Mouse (Mus musculus) large intestine, adult 2 months (tissue): ENCODE data around the gene Ifitm3. TPM values are rescaled to one million over a fixed set of nuclear protein-coding genes. Genes with fewer than 3 reads are reported as not detected.

Experiments
- DNase-seq: peaks from one replicate; pipeline ENCODE4 v3.0.0-alpha.2; 2012; ENCODE audit warnings: low read depth, low spot score
- WGBS: fragments of 180-500 bp; shearing (Covaris S2); methylation state at CpG from one replicate; pipeline ENCODE4 v1.1.7; 2018; 5-methylcytosine and 5-hydroxymethylcytosine counted together
- polyA plus RNA-seq: library from polyadenylated mRNA; depleted of rRNA; stranded (reverse); fragments of >200 nt; gene quantifications from 2 replicates; pipeline ENCODE4 v1.2.3, GENCODE M21; 2012; rRNA removed

Ifitm3 gene
- polyA plus RNA-seq: 306 and 461 TPM in 2 replicates

- 26% methylated on average over 10 of the region's 10 CpGs for WGBS
- DNase-seq: no peak
Observed at GRCm38 (mm10) chr7:141010593-141010992, at the start of gene Ifitm3. Gene Ifitm3, minus strand, starts transcription at chr7:141010770.

- WGBS: 54% methylated on average over 2 of the region's 2 CpGs
- DNase-seq: no peak
Observed at GRCm38 (mm10) chr7:141059929-141060328, 49.4 kb upstream of the Ifitm3 start.

GRCm38 (mm10) chr7:141058601-141059341 lies 48.2 kb upstream of the Ifitm3 start:
- WGBS: 88% methylated on average over 14 of the region's 14 CpGs
- no peak for DNase-seq

DNA sequence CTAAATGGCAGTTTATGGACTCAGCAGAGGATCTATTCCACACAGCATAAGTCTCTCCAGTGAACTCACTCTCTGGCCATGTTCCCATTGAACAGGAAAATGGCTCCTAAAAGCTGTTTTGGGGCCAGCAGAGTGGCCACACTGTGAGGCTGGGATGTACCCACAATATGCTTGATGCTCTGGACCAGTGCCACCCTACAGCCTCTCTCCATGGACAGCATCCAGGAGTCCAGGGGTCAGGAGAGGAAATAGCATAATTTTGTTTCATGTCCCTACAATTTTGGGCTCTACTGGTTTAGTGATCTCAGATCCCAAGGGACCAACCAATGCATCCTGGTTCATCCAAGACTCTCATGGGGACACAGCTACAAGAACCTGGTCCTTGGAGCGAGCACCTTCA lies 47.0 kb upstream of the Ifitm3 start:
- WGBS: 97% methylated on average over 1 of the region's 1 CpGs
- no peak for DNase-seq

GRCm38 (mm10) chr7:141056976-141057375 lies 46.4 kb upstream of the Ifitm3 start:
- DNase-seq: no peak
- 83% methylated on average over 6 of the region's 6 CpGs for WGBS

- no peak for DNase-seq
- WGBS: 75% methylated on average over 4 of the region's 4 CpGs
Observed at GRCm38 (mm10) chr7:141055785-141056184, 45.2 kb upstream of the Ifitm3 start.

- DNase-seq: no peak
- WGBS: 32% methylated on average over 2 of the region's 2 CpGs
Observed at GRCm38 (mm10) chr7:141052421-141052820, 41.9 kb upstream of the Ifitm3 start.

GRCm38 (mm10) chr7:141052016-141052415 lies 41.4 kb upstream of the Ifitm3 start:
- 57% methylated on average over 4 of the region's 4 CpGs for WGBS
- no peak for DNase-seq

DNA sequence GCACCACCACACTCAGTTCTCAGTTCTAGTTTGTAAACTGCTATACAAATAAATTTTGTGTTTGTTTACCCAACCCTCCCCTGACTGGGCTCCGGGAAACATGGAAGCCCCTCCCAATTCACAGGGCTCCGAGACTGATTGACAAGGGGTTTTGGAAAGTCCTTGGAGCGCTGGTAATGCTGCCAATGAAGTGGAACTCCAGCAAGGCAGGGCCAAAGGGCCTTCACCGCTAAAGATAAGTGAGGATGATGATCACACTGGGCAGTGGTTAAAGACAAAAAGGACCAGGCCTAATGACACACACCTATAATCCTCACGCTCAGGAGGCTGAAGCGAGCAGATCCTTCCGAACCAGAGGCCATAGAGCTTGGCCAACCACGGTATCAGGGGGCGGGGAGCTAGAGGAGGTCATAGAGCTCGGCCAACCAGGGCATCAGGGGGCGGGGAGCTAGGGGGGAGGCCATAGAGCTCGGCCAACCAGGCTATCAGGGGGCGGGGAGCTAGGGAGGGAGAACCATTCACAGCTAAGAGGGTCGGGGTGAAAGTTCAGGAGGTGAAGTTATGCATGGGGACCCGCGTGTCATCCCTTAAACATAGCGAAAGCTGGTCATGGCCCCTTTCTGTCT lies 40.6 kb upstream of the Ifitm3 start:
- WGBS: 75% methylated on average over 17 of the region's 17 CpGs
- DNase-seq: no peak

GRCm38 (mm10) chr7:141049326-141049725 lies 38.8 kb upstream of the Ifitm3 start:
- DNase-seq: no peak
- WGBS: 64% methylated on average over 2 of the region's 2 CpGs

- WGBS: 4% methylated on average over 21 of the region's 21 CpGs
- DNase-seq: peak; percentile 78
Observed at GRCm38 (mm10) chr7:141048226-141049218, 38.0 kb upstream of the Ifitm3 start.

- no peak for DNase-seq
- 8% methylated on average over 15 of the region's 19 CpGs for WGBS
Observed at GRCm38 (mm10) chr7:141047581-141048225, 37.1 kb upstream of the Ifitm3 start.

DNA sequence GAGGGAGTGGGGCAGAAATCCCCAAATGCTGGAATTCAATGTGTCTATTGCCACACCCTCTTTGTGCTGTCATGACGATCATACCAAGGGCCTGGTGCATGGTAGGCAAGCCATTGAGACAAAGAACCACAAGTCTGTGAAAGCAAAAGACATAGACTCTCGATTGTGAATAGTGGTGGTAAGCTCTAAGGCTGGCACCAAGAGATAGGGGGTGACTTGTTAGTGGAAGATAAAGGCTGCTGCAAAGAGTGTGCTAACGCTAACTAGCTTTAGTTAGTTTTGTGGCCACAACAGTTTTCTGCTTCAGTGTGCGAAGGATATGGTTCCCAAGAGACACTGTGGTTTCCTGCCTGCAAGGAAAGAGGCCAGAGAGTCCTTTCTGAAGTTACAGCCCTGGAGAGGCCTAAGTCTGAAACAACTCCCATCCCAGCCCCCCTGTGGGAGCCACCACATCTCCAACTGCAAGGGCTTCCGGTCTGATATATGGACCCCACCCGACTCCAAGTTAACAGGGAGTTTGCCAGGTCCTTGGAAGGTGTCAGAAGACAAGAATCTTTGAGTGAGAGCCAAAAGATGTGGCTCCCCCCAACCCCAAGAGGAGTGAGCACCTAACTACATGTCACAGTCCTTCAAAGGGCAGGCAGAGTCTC lies 36.5 kb upstream of the Ifitm3 start:
- 46% methylated on average over 6 of the region's 6 CpGs for WGBS
- DNase-seq: no peak

GRCm38 (mm10) chr7:141042539-141042938 lies 32.0 kb upstream of the Ifitm3 start:
- WGBS: 24% methylated on average over 4 of the region's 4 CpGs
- DNase-seq: no peak

DNA sequence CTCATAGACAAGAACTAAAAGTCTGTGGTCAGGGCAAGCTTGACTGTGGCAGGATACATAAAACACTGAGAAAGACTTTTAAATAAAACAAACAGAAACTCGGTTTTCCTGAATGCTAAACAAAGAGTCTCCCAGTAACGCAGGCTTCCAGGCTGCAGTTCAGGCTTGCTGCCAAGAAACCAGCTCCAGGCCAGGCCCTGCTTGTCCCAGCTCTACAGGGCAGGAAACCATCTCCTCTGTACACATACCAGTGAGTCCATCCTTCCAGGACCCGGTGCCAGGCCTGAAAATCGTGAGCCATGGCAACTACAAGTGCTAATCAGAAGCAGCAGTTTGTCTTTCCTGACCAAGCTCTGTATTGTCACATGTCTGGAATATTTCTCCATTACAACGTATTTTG lies 31.1 kb upstream of the Ifitm3 start:
- no peak for DNase-seq
- WGBS: 3% methylated on average over 5 of the region's 5 CpGs

- DNase-seq: no peak
- 27% methylated on average over 6 of the region's 9 CpGs for WGBS
Observed at GRCm38 (mm10) chr7:141040867-141041606, 30.5 kb upstream of the Ifitm3 start.

DNA sequence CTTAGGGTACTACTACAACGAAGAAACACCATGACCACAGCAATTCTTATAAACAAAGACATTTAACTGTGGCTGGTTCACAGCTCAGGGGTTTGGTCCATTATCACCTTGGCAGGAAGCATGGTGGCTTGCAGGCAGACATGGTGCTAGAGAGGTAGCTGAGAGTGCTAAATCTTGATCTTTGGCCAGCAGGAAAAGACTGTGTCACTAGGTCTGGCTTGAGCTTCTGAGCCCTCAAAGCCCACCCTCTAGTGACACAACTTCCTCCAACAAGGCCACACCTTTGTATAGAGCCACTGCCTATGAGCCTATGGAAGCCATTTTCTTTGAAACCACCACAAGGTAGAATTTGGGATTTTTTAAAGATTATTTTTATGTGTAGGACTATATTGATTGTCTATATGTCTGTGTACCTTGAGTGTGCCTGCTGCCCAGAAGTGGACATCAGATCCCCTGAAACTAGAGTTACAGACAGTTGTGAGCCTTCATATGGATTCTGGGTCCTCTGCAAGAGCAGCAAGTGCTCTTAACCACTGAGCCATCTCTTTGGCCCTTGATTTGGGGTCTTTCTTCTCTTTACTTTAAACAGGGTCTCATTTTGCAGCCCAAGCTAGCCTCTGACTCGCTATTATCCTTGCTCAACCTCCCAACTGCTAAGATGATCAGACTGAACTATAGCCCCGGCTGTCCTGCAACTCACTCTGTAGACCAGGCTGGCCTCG lies 29.0 kb upstream of the Ifitm3 start:
- WGBS: 96% methylated on average over 4 of the region's 4 CpGs
- DNase-seq: no peak
